Mouse (Mus musculus): ENCODE data around the gene Gm20809.
"Not testable (repeated sequence)": the region's sequence is repeated elsewhere in the genome, so short reads cannot be mapped to it uniquely, and the experiment has no call there.

Gene Gm20809

DNA sequence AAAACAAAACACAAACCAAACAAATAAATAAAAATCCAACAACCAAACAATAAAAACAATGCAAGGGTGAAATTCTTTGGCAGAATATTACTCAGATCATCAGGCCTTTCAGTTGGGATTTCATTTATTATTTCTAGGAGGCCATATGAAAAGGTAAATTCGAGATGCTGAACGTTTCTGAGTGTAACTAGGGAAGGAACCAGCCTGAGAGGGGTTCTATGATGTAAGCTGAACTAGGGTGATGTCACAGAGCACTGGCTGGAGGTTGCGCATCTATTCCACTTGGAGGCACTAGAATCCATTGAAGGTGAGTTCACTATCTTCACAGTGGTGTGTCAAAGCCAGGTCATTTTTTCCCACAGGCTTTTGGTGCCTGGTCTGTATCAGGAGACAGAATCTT lies at the start of gene Gm20809:
Gm20809 (plus strand) TSS at position 301 of the 400 bp plus-strand sequence.
- DNase-seq: not testable (repeated sequence)
